Mouse (Mus musculus) lung, embryonic 14.5 days (tissue): ENCODE results near the gene Acot3. TPM values are rescaled to one million over a fixed set of nuclear protein-coding genes. Genes with fewer than 3 reads are reported as not detected.
"Not testable (repeated sequence)": the region's sequence is repeated elsewhere in the genome, so short reads cannot be mapped to it uniquely, and the experiment has no call there.

Source experiments
- ATAC-seq: fragments of 200-750 bp; cut with Nextera tagmentation; 2 replicates; pipeline ENCODE4 v1.8.0; 2017; ENCODE audit warnings: mild to moderate bottlenecking, moderate TSS enrichment, moderate library complexity; ENCODE audit not compliant: insufficient read depth
- DNase-seq: peaks from one replicate; pipeline ENCODE4 v3.0.0-alpha.2; 2015
- H3K27ac ChIP-seq: fragments of 300-500 bp; sonication (generic); 2 replicates; pipeline ENCODE4 v1.5.1; 2014; ENCODE audit warnings: low read depth, mild to moderate bottlenecking, moderate library complexity
- H3K27me3 ChIP-seq: fragments of 300-500 bp; sonication (generic); 2 replicates; pipeline ENCODE4 v1.6.1; 2014; ENCODE audit warnings: low read length, control low read depth; ENCODE audit not compliant: insufficient read depth
- H3K36me3 ChIP-seq: fragments of 300-500 bp; sonication (generic); 2 replicates; pipeline ENCODE4 v1.6.1; 2014; ENCODE audit warnings: control low read depth; ENCODE audit not compliant: insufficient read depth
- H3K4me1 ChIP-seq: fragments of 300-500 bp; sonication (generic); 2 replicates; pipeline ENCODE4 v1.6.1; 2014; ENCODE audit warnings: antibody characterized with exemption, control low read depth; ENCODE audit not compliant: insufficient read depth
- H3K4me2 ChIP-seq: fragments of 300-500 bp; sonication (generic); 2 replicates; pipeline ENCODE4 v1.6.1; 2014; ENCODE audit warnings: mild to moderate bottlenecking
- H3K4me3 ChIP-seq: fragments of 300-500 bp; sonication (generic); 2 replicates; pipeline ENCODE4 v1.5.1; 2014; ENCODE audit warnings: low read depth, low read length
- H3K9ac ChIP-seq: fragments of 300-500 bp; sonication (generic); 2 replicates; pipeline ENCODE4 v1.6.1; 2014
- H3K9me3 ChIP-seq: fragments of 300-500 bp; sonication (generic); 2 replicates; pipeline ENCODE4 v1.6.1; 2016; ENCODE audit warnings: low read depth, low read length, control low read depth
- CTCF ChIP-seq: IDR thresholded peaks from 2 replicates; pipeline ENCODE4 v1.5.1; 2016; ENCODE audit warnings: antibody characterized with exemption, low read depth
- WGBS: fragments of 180-500 bp; shearing (Covaris S2); extraction: QIAGEN DNeasy Blood & Tissue Kit; methylation state at CpG from one replicate; pipeline ENCODE4 v1.1.7; 2014; 5-methylcytosine and 5-hydroxymethylcytosine counted together
- polyA plus RNA-seq: library from polyadenylated mRNA; unstranded; fragments of >200 nt; fragmentation: Nextera tagmentation; extraction: Ambion mirVana; gene quantifications from 2 replicates; pipeline ENCODE4 v1.2.1, GENCODE M21; 2014

Gene Acot3
- polyA plus RNA-seq, 1 experiment from 2014 or later, result 0.14 TPM

- Histone ChIP-seq H3K4me1 (no peaks in the 10 kb centered on the region), H3K36me3 (no peaks in the 10 kb centered on the region), H3K9ac (no peak overlapping the region), H3K9me3 (no peaks in the 10 kb centered on the region), H3K4me2 (no peak overlapping the region), H3K27me3 (peaks cover 13% of the 10 kb centered on the region), H3K27ac (no peak overlapping the region), H3K4me3 (no peak overlapping the region)
- ATAC-seq (no peak), DNase-seq (no peak)
- WGBS, result 88% methylated on average over 2 of the region's 2 CpGs
- no peak for TF ChIP-seq CTCF
Measured at GRCm38 (mm10) chr12:84071696-84072095, 19.8 kb downstream of the Acot3 start.

- WGBS, result 72% methylated on average over 4 of the region's 4 CpGs
- H3K27ac ChIP-seq, result no peak overlapping the region
- no peak overlapping the region for H3K9ac ChIP-seq
- H3K4me2 ChIP-seq, result no peak overlapping the region
- H3K27me3 ChIP-seq, result no peaks in the 10 kb centered on the region
- no peaks in the 10 kb centered on the region for H3K4me1 ChIP-seq
- no peak for TF ChIP-seq CTCF
- H3K36me3 ChIP-seq, result no peaks in the 10 kb centered on the region
- ATAC-seq, result no peak
- H3K9me3 ChIP-seq, result no peaks in the 10 kb centered on the region
- no peak for DNase-seq
- H3K4me3 ChIP-seq, result no peak overlapping the region
Measured at GRCm38 (mm10) chr12:84077371-84077990, 25.5 kb downstream of the Acot3 start.

GRCm38 (mm10) chr12:84083842-84084241 is 31.9 kb downstream of the Acot3 start:
- no peaks in the 10 kb centered on the region for H3K27me3 ChIP-seq
- H3K9me3 ChIP-seq, result no peaks in the 10 kb centered on the region; the same call in 1 of the 2 replicates
- no peaks in the 10 kb centered on the region for H3K4me1 ChIP-seq
- no peak for DNase-seq
- no peaks in the 10 kb centered on the region for H3K36me3 ChIP-seq
- ATAC-seq, result no peak
- no peak overlapping the region for H3K4me2 ChIP-seq
- TF ChIP-seq CTCF, result no peak
- 72% methylated on average over 2 of the region's 2 CpGs for WGBS
- no peak overlapping the region for H3K4me3 ChIP-seq
- no peak overlapping the region for H3K9ac ChIP-seq
- no peak overlapping the region for H3K27ac ChIP-seq

- no peaks in the 10 kb centered on the region for H3K4me1 ChIP-seq
- ATAC-seq (no peak), DNase-seq (no peak)
- H3K4me3 ChIP-seq, result no peak overlapping the region
- no peak overlapping the region for H3K27ac ChIP-seq
- WGBS, result 69% methylated on average over 4 of the region's 4 CpGs
- H3K36me3 ChIP-seq, result no peaks in the 10 kb centered on the region
- H3K27me3 ChIP-seq, result no peaks in the 10 kb centered on the region
- no peaks in the 10 kb centered on the region; the same call in 1 of the 2 replicates for H3K9me3 ChIP-seq
- H3K4me2 ChIP-seq, result no peak overlapping the region
- TF ChIP-seq CTCF, result no peak
- no peak overlapping the region for H3K9ac ChIP-seq
Measured at GRCm38 (mm10) chr12:84084581-84084980, 32.6 kb downstream of the Acot3 start.

GRCm38 (mm10) chr12:84094666-84095065 is 42.7 kb downstream of the Acot3 start:
- not testable (repeated sequence) for DNase-seq, H3K9ac ChIP-seq, H3K4me3 ChIP-seq, H3K27me3 ChIP-seq, H3K27ac ChIP-seq, H3K9me3 ChIP-seq, ATAC-seq, H3K36me3 ChIP-seq, H3K4me2 ChIP-seq, H3K4me1 ChIP-seq
- 86% methylated on average over 5 of the region's 5 CpGs for WGBS

GRCm38 (mm10) chr12:84099605-84100004 is 47.7 kb downstream of the Acot3 start:
- Histone ChIP-seq H3K27ac (no peak overlapping the region), H3K4me3 (no peak overlapping the region), H3K27me3 (no peaks in the 10 kb centered on the region), H3K9ac (no peak overlapping the region), H3K4me2 (no peak overlapping the region), H3K4me1 (no peaks in the 10 kb centered on the region), H3K9me3 (no peaks in the 10 kb centered on the region), H3K36me3 (no peaks in the 10 kb centered on the region)
- TF ChIP-seq CTCF, result no peak
- WGBS, result 95% methylated on average over 2 of the region's 2 CpGs
- DNase-seq, result no peak
- no peak for ATAC-seq

GRCm38 (mm10) chr12:84100071-84100470 is 48.1 kb downstream of the Acot3 start:
- H3K27ac ChIP-seq, result no peak overlapping the region
- H3K9me3 ChIP-seq, result no peaks in the 10 kb centered on the region
- WGBS, result 45% methylated on average over 1 of the region's 1 CpGs
- no peaks in the 10 kb centered on the region for H3K4me1 ChIP-seq
- peak overlapping the region; percentile 78 for H3K4me2 ChIP-seq
- ATAC-seq (no peak), DNase-seq (peak; percentile 5)
- no peak overlapping the region for H3K4me3 ChIP-seq
- no peaks in the 10 kb centered on the region for H3K36me3 ChIP-seq
- H3K9ac ChIP-seq, result no peak overlapping the region
- H3K27me3 ChIP-seq, result no peaks in the 10 kb centered on the region
- TF ChIP-seq CTCF, result no peak

- Histone ChIP-seq H3K9ac (peak within 1 kb of the TSS; percentile 65), H3K4me3 (peak within 1 kb of the TSS; percentile 50), H3K4me2 (peak within 1 kb of the TSS; percentile 78), H3K27ac (0 out of 2 replicates have a peak within 1 kb of the TSS, but pooled peaks have one; percentile 18)
- not testable (repeated sequence) for H3K36me3 ChIP-seq, H3K4me1 ChIP-seq, H3K27me3 ChIP-seq, H3K9me3 ChIP-seq
- peak; percentile 77 for DNase-seq
- ATAC-seq, result peak; percentile 89
- under 1% methylated on average over 70 of the region's 80 CpGs for WGBS
Measured at GRCm38 (mm10) chr12:84100604-84101492, 48.9 kb downstream of the Acot3 start, which contains the start of gene Acot6. Gene Acot6 (plus strand): TSS chr12:84100654.
